Mouse (Mus musculus) liver, postnatal 0 days (tissue): Measurements from ENCODE around the gene Gm20388.

Experiments used
- CTCF ChIP-seq: sonication (generic); IDR thresholded peaks from 2 replicates; pipeline ENCODE4 v1.5.1; 2016; ENCODE audit warnings: antibody characterized with exemption, low read depth
- EP300 ChIP-seq: IDR thresholded peaks from 2 replicates; pipeline ENCODE4 v1.6.1; 2016; ENCODE audit warnings: antibody characterized with exemption, low read depth, mild to moderate bottlenecking

GRCm38 (mm10) chr8:122071193-122071592, 2160.6 kb downstream of the Gm20388 start:
- TF ChIP-seq CTCF (no peak), EP300 (no peak)
